Mouse (Mus musculus): ENCODE results near the gene Abca13. TPM values are rescaled to one million over a fixed set of nuclear protein-coding genes. Genes with fewer than 3 reads are reported as not detected.
"Not testable (repeated sequence)": the region's sequence is repeated elsewhere in the genome, so short reads cannot be mapped to it uniquely, and the experiment has no call there.

Gene Abca13
- polyA plus RNA-seq, 1 experiment from 2014 or later, result 0.01 TPM

- not testable (repeated sequence) for ATAC-seq; H3K4me1 ChIP-seq (ENCODE audit: control insufficient read depth, insufficient read depth, low read length); H3K4me3 ChIP-seq (ENCODE audit: low read depth, low read length); H3K27me3 ChIP-seq (replicated peaks; ENCODE audit: control insufficient read depth, insufficient read depth, low read length); H3K4me2 ChIP-seq (ENCODE audit: low read length); DNase-seq (ENCODE audit: low spot score); H3K36me3 ChIP-seq (ENCODE audit: control insufficient read depth, insufficient read depth, low read length); H3K9me3 ChIP-seq (replicated peaks; ENCODE audit: control insufficient read depth, low read length); H3K9ac ChIP-seq (ENCODE audit: low read length); H3K27ac ChIP-seq (ENCODE audit: low read depth, low read length)
Measured at GRCm38 (mm10) chr11:9189471-9189870, 2.3 kb upstream of the Abca13 start.

GRCm38 (mm10) chr11:9190772-9191554 is 779 bp upstream of the Abca13 start:
- peak; percentile 58; the same call in 1 of the 2 replicates for ATAC-seq
- WGBS, result 32% methylated on average over 10 of the region's 11 CpGs
- DNase-seq (ENCODE audit: low spot score), result peak; percentile 17

GRCm38 (mm10) chr11:9194861-9195260 is 3.1 kb downstream of the Abca13 start:
- Histone ChIP-seq H3K36me3 (ENCODE audit: control insufficient read depth, insufficient read depth, low read length) (no peaks in the 10 kb centered on the region), H3K4me2 (ENCODE audit: low read length) (no peak overlapping the region), H3K4me3 (ENCODE audit: low read depth, low read length) (no peak overlapping the region), H3K9me3 (replicated peaks; ENCODE audit: control insufficient read depth, low read length) (no peaks in the 10 kb centered on the region), H3K9ac (ENCODE audit: low read length) (no peak overlapping the region), H3K27ac (ENCODE audit: low read depth, low read length) (no peak overlapping the region), H3K4me1 (ENCODE audit: control insufficient read depth, insufficient read depth, low read length) (no peaks in the 10 kb centered on the region), H3K27me3 (replicated peaks; ENCODE audit: control insufficient read depth, insufficient read depth, low read length) (no peaks in the 10 kb centered on the region)
- DNase-seq (ENCODE audit: low spot score), result no peak
- no peak for ATAC-seq
- WGBS, result 98% methylated on average over 3 of the region's 3 CpGs

More at GRCm38 (mm10) chr11:9190772-9191554, 779 bp upstream of the Abca13 start:
- Histone ChIP-seq H3K9me3 (replicated peaks; ENCODE audit: control insufficient read depth, low read length) (no peaks in the 10 kb centered on the region), H3K4me2 (ENCODE audit: low read length) (no peak overlapping the region), H3K27ac (ENCODE audit: low read depth, low read length) (no peak overlapping the region), H3K9ac (ENCODE audit: low read length) (no peak overlapping the region), H3K4me1 (ENCODE audit: control insufficient read depth, insufficient read depth, low read length) (no peaks in the 10 kb centered on the region), H3K4me3 (ENCODE audit: low read depth, low read length) (no peak overlapping the region), H3K27me3 (replicated peaks; ENCODE audit: control insufficient read depth, insufficient read depth, low read length) (no peaks in the 10 kb centered on the region), H3K36me3 (ENCODE audit: control insufficient read depth, insufficient read depth, low read length) (no peaks in the 10 kb centered on the region)

GRCm38 (mm10) chr11:9199868-9200267 is 8.1 kb downstream of the Abca13 start:
- 71% methylated on average over 2 of the region's 2 CpGs for WGBS
- no peak for DNase-seq (ENCODE audit: low spot score)
- Histone ChIP-seq H3K9me3 (replicated peaks; ENCODE audit: control insufficient read depth, low read length) (no peaks in the 10 kb centered on the region), H3K4me2 (ENCODE audit: low read length) (no peak overlapping the region), H3K4me1 (ENCODE audit: control insufficient read depth, insufficient read depth, low read length) (no peaks in the 10 kb centered on the region), H3K27ac (ENCODE audit: low read depth, low read length) (no peak overlapping the region), H3K9ac (ENCODE audit: low read length) (no peak overlapping the region), H3K36me3 (ENCODE audit: control insufficient read depth, insufficient read depth, low read length) (no peaks in the 10 kb centered on the region), H3K4me3 (ENCODE audit: low read depth, low read length) (no peak overlapping the region), H3K27me3 (replicated peaks; ENCODE audit: control insufficient read depth, insufficient read depth, low read length) (no peaks in the 10 kb centered on the region)
- no peak for ATAC-seq

- Histone ChIP-seq H3K9me3 (replicated peaks; ENCODE audit: control insufficient read depth, low read length) (no peaks in the 10 kb centered on the region), H3K27me3 (replicated peaks; ENCODE audit: control insufficient read depth, insufficient read depth, low read length) (no peaks in the 10 kb centered on the region), H3K27ac (ENCODE audit: low read depth, low read length) (no peak overlapping the region), H3K36me3 (ENCODE audit: control insufficient read depth, insufficient read depth, low read length) (no peaks in the 10 kb centered on the region), H3K4me1 (ENCODE audit: control insufficient read depth, insufficient read depth, low read length) (no peaks in the 10 kb centered on the region), H3K9ac (ENCODE audit: low read length) (no peak overlapping the region), H3K4me3 (ENCODE audit: low read depth, low read length) (no peak overlapping the region), H3K4me2 (ENCODE audit: low read length) (no peak overlapping the region)
- DNase-seq (ENCODE audit: low spot score) (no peak), ATAC-seq (no peak)
- WGBS, result 33% methylated on average over 8 of the region's 8 CpGs
Measured at GRCm38 (mm10) chr11:9210707-9211106, 19.0 kb downstream of the Abca13 start.

- ATAC-seq, result no peak
- peak; percentile 4 for DNase-seq (ENCODE audit: low spot score)
- WGBS, result 92% methylated on average over 9 of the region's 9 CpGs
Measured at GRCm38 (mm10) chr11:9213580-9213979, 21.8 kb downstream of the Abca13 start.

GRCm38 (mm10) chr11:9216252-9216651 is 24.5 kb downstream of the Abca13 start:
- H3K9me3 ChIP-seq (replicated peaks; ENCODE audit: control insufficient read depth, low read length), result no peaks in the 10 kb centered on the region
- ATAC-seq (no peak), DNase-seq (ENCODE audit: low spot score) (no peak)
- H3K4me3 ChIP-seq (ENCODE audit: low read depth, low read length), result no peak overlapping the region
- H3K9ac ChIP-seq (ENCODE audit: low read length), result no peak overlapping the region
- no peak overlapping the region for H3K27ac ChIP-seq (ENCODE audit: low read depth, low read length)
- 34% methylated on average over 4 of the region's 4 CpGs for WGBS
- no peaks in the 10 kb centered on the region for H3K27me3 ChIP-seq (replicated peaks; ENCODE audit: control insufficient read depth, insufficient read depth, low read length)
- H3K4me2 ChIP-seq (ENCODE audit: low read length), result no peak overlapping the region
- H3K4me1 ChIP-seq (ENCODE audit: control insufficient read depth, insufficient read depth, low read length), result no peaks in the 10 kb centered on the region
- no peaks in the 10 kb centered on the region for H3K36me3 ChIP-seq (ENCODE audit: control insufficient read depth, insufficient read depth, low read length)

More at GRCm38 (mm10) chr11:9213580-9213979, 21.8 kb downstream of the Abca13 start:
- no peaks in the 10 kb centered on the region for H3K27me3 ChIP-seq (replicated peaks; ENCODE audit: control insufficient read depth, insufficient read depth, low read length)
- H3K4me3 ChIP-seq (ENCODE audit: low read depth, low read length), result no peak overlapping the region
- no peak overlapping the region for H3K4me2 ChIP-seq (ENCODE audit: low read length)
- H3K36me3 ChIP-seq (ENCODE audit: control insufficient read depth, insufficient read depth, low read length), result no peaks in the 10 kb centered on the region
- H3K4me1 ChIP-seq (ENCODE audit: control insufficient read depth, insufficient read depth, low read length), result no peaks in the 10 kb centered on the region
- H3K9ac ChIP-seq (ENCODE audit: low read length), result no peak overlapping the region
- H3K27ac ChIP-seq (ENCODE audit: low read depth, low read length), result no peak overlapping the region
- no peaks in the 10 kb centered on the region for H3K9me3 ChIP-seq (replicated peaks; ENCODE audit: control insufficient read depth, low read length)

GRCm38 (mm10) chr11:9220501-9220900 is 28.8 kb downstream of the Abca13 start:
- H3K36me3 ChIP-seq (ENCODE audit: control insufficient read depth, insufficient read depth, low read length), result no peaks in the 10 kb centered on the region
- H3K4me1 ChIP-seq (ENCODE audit: control insufficient read depth, insufficient read depth, low read length), result no peaks in the 10 kb centered on the region
- WGBS, result 90% methylated on average over 3 of the region's 3 CpGs
- no peak overlapping the region for H3K4me3 ChIP-seq (ENCODE audit: low read depth, low read length)
- no peak for DNase-seq (ENCODE audit: low spot score)
- H3K4me2 ChIP-seq (ENCODE audit: low read length), result no peak overlapping the region
- ATAC-seq, result no peak
- H3K27me3 ChIP-seq (replicated peaks; ENCODE audit: control insufficient read depth, insufficient read depth, low read length), result no peaks in the 10 kb centered on the region
- H3K27ac ChIP-seq (ENCODE audit: low read depth, low read length), result no peak overlapping the region
- H3K9ac ChIP-seq (ENCODE audit: low read length), result no peak overlapping the region
- H3K9me3 ChIP-seq (replicated peaks; ENCODE audit: control insufficient read depth, low read length), result no peaks in the 10 kb centered on the region

- no peaks in the 10 kb centered on the region for H3K27me3 ChIP-seq (replicated peaks; ENCODE audit: control insufficient read depth, insufficient read depth, low read length)
- H3K9me3 ChIP-seq (replicated peaks; ENCODE audit: control insufficient read depth, low read length), result no peaks in the 10 kb centered on the region
- no peak for ATAC-seq
- no peak overlapping the region for H3K4me2 ChIP-seq (ENCODE audit: low read length)
- 86% methylated on average over 1 of the region's 1 CpGs for WGBS
- H3K4me3 ChIP-seq (ENCODE audit: low read depth, low read length), result no peak overlapping the region
- no peaks in the 10 kb centered on the region for H3K4me1 ChIP-seq (ENCODE audit: control insufficient read depth, insufficient read depth, low read length)
- H3K36me3 ChIP-seq (ENCODE audit: control insufficient read depth, insufficient read depth, low read length), result no peaks in the 10 kb centered on the region
- no peak overlapping the region for H3K9ac ChIP-seq (ENCODE audit: low read length)
- no peak for DNase-seq (ENCODE audit: low spot score)
- H3K27ac ChIP-seq (ENCODE audit: low read depth, low read length), result no peak overlapping the region
Measured at GRCm38 (mm10) chr11:9221646-9222045, 29.9 kb downstream of the Abca13 start.
